Mouse (Mus musculus): Measurements from ENCODE around the gene Tns3. TPM values are rescaled to one million over a fixed set of nuclear protein-coding genes. Genes with fewer than 3 reads are reported as not detected.
A peak's percentile ranks its signal among the peaks of the same experiment; 100 is the strongest.

Gene Tns3
- polyA plus RNA-seq, 1 experiment from 2014 or later: 5.5 TPM

GRCm38 (mm10) chr11:8525463-8526145 is 138.7 kb downstream of the Tns3 start:
- no peak for ATAC-seq (ENCODE audit: low read depth)
- Histone ChIP-seq H3K27me3 (ENCODE audit: control insufficient read depth, insufficient read depth, low read length) (no peaks in the 10 kb centered on the region), H3K4me1 (ENCODE audit: control insufficient read depth, insufficient read depth, low read length) (no peaks in the 10 kb centered on the region; the same call in 1 of the 2 replicates), H3K9me3 (ENCODE audit: control insufficient read depth, low read length) (no peaks in the 10 kb centered on the region), H3K4me3 (ENCODE audit: low read depth, low read length) (no peak overlapping the region), H3K27ac (ENCODE audit: low read depth, low read length) (no peak overlapping the region), H3K4me2 (ENCODE audit: low read depth, low read length) (no peak overlapping the region), H3K9ac (replicated peaks; ENCODE audit: low read depth, low read length) (no peak overlapping the region), H3K36me3 (ENCODE audit: control insufficient read depth, insufficient read depth, low read length) (no peaks in the 10 kb centered on the region)
- WGBS: 75% methylated on average over 9 of the region's 9 CpGs

DNA sequence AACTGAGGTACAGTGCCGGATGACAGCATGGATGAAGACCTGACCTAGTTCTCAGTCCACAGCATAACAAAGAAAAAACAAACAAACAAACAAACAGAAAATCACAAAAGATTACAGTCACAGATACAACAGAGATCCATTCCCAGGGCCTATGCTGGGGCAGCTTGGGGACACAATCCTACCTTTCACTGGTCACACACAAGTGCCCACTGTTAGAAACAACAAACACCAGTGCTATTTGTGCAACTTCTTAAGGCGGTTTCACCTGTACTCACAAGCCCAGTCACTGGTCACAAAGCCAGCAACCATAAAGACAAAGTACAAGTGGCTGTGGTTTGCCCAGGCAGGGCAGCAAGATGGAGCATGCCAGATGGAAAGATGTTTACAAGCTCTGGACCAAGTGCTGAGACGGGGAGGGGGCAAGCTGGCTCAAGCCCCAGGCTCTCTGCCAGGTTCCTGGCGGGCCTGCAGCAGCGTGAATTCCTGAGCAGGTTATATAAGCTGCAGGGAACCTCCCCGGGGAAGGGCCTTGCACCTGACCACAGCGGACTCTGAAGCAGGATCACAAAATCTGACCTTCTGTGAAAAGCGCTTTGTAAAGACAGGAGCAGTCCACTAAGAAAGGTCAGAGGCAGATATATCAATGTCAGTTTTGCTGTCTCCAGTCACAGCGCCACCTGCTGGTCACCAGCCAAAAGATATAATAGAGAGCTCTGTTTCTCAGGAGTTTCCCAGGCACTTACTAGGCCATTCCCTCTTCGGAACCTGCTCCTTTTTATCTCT is 140.8 kb downstream of the Tns3 start:
- Histone ChIP-seq H3K9me3 (ENCODE audit: control insufficient read depth, low read length) (no peaks in the 10 kb centered on the region), H3K4me1 (ENCODE audit: control insufficient read depth, insufficient read depth, low read length) (no peaks in the 10 kb centered on the region; the same call in 1 of the 2 replicates), H3K27ac (ENCODE audit: low read depth, low read length) (peak overlapping the region; percentile 36; the same call in 1 of the 2 replicates), H3K4me2 (ENCODE audit: low read depth, low read length) (no peak overlapping the region), H3K4me3 (ENCODE audit: low read depth, low read length) (no peak overlapping the region), H3K36me3 (ENCODE audit: control insufficient read depth, insufficient read depth, low read length) (no peaks in the 10 kb centered on the region), H3K9ac (replicated peaks; ENCODE audit: low read depth, low read length) (no peak overlapping the region), H3K27me3 (ENCODE audit: control insufficient read depth, insufficient read depth, low read length) (no peaks in the 10 kb centered on the region)
- WGBS: 34% methylated on average over 10 of the region's 10 CpGs
- peak; percentile 80 for ATAC-seq (ENCODE audit: low read depth)

DNA sequence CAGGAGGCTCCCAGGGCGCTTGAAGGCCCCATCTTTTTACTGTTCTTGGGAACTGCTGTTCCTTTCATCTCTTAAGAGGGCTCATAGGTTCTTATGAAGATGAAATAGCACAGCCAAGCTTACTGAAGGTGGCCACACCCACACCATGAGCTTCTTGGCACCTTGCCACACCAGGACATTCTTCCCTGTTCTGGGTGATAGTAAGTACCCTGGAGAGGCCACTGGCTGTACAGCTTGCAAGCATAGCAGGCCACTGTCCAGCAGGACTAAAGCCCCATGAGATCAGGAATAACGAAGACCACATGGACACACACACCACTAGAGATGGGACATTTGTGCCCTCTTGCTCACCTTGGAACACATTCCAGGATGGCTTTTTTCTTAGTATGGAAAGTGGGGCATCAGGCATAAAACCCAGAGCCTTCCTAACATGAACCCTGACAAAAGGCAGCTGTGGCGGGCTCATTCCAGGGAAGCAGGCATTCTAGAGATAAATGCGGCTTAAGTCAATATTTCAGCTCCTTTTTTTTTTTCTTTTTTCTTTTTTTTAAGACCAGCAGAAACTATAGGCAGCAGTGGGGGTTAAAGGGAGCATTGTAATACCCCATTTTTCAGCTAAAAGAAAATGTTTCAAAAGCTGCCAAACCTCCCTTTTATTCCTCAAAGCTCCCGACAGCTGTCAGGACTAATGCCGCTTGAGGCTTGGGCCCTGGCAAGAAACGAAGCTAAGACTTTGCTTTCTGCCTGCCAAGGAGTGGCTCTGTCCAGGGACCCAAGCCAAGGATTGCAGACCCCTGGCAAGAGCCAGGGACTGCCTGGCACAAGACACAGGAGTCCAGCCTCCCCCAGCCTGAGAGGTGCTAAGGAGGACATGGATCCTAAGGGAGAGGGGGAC is 150.7 kb downstream of the Tns3 start:
- H3K27ac ChIP-seq (ENCODE audit: low read depth, low read length): no peak overlapping the region

DNA sequence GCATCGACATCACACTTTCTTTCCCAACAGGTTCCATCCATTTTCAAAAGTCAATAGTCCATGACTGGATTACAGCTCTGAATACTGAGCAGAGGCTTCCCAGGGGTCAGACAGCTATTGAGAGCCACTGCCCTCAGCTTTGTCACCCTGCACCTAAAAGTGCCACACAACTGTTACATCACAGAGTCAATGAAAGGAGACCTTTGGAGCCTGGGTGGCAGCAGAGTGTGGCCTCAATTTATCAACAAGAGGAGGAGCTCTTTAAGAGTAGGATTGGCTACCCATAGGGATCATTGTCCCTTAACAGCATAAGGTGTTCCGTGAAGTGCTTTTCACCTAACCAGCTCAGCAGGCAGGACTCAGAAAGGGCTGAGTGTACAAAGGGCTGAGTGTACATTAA is 154.0 kb downstream of the Tns3 start:
- 39% methylated on average over 2 of the region's 2 CpGs for WGBS

More for the DNA sequence above, 150.7 kb downstream of the Tns3 start:
- Histone ChIP-seq H3K4me3 (ENCODE audit: low read depth, low read length) (no peak overlapping the region), H3K36me3 (ENCODE audit: control insufficient read depth, insufficient read depth, low read length) (no peaks in the 10 kb centered on the region), H3K4me2 (ENCODE audit: low read depth, low read length) (no peak overlapping the region), H3K4me1 (ENCODE audit: control insufficient read depth, insufficient read depth, low read length) (peaks cover 5% of the 10 kb centered on the region; the same call in 1 of the 2 replicates), H3K9ac (replicated peaks; ENCODE audit: low read depth, low read length) (no peak overlapping the region), H3K9me3 (ENCODE audit: control insufficient read depth, low read length) (no peaks in the 10 kb centered on the region), H3K27me3 (ENCODE audit: control insufficient read depth, insufficient read depth, low read length) (no peaks in the 10 kb centered on the region)
- peak; percentile 47; the same call in 1 of the 2 replicates for ATAC-seq (ENCODE audit: low read depth)
- WGBS: 58% methylated on average over 7 of the region's 7 CpGs

DNA sequence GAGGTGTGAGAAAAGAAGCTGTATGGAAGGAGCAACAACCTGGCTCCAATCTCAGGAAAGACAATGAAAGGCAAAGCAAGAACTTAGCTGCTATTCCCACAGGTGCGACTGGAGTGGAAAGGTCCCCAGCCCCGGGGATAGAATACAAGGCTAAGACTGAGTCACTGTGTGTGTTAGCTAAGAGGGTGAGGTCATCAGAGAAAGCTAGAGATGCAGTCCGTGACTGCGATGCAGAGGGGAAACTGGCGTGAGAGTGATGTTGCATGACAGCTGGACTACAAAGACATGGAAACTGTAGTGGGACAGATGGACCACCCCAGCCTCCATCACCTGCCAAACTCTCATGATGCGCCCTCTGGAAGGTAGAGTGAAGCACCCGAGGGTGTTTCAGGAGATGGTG is 154.7 kb downstream of the Tns3 start:
- no peak for ATAC-seq (ENCODE audit: low read depth)
- Histone ChIP-seq H3K27ac (ENCODE audit: low read depth, low read length) (no peak overlapping the region), H3K4me1 (ENCODE audit: control insufficient read depth, insufficient read depth, low read length) (peaks cover 5% of the 10 kb centered on the region; the same call in 1 of the 2 replicates), H3K4me3 (ENCODE audit: low read depth, low read length) (no peak overlapping the region), H3K27me3 (ENCODE audit: control insufficient read depth, insufficient read depth, low read length) (no peaks in the 10 kb centered on the region), H3K36me3 (ENCODE audit: control insufficient read depth, insufficient read depth, low read length) (no peaks in the 10 kb centered on the region), H3K9ac (replicated peaks; ENCODE audit: low read depth, low read length) (no peak overlapping the region), H3K4me2 (ENCODE audit: low read depth, low read length) (no peak overlapping the region), H3K9me3 (ENCODE audit: control insufficient read depth, low read length) (no peaks in the 10 kb centered on the region)
- 90% methylated on average over 7 of the region's 7 CpGs for WGBS

More for the DNA sequence above, 154.0 kb downstream of the Tns3 start:
- Histone ChIP-seq H3K36me3 (ENCODE audit: control insufficient read depth, insufficient read depth, low read length) (no peaks in the 10 kb centered on the region), H3K27ac (ENCODE audit: low read depth, low read length) (no peak overlapping the region), H3K9me3 (ENCODE audit: control insufficient read depth, low read length) (no peaks in the 10 kb centered on the region), H3K9ac (replicated peaks; ENCODE audit: low read depth, low read length) (no peak overlapping the region), H3K4me2 (ENCODE audit: low read depth, low read length) (no peak overlapping the region), H3K27me3 (ENCODE audit: control insufficient read depth, insufficient read depth, low read length) (no peaks in the 10 kb centered on the region), H3K4me3 (ENCODE audit: low read depth, low read length) (no peak overlapping the region), H3K4me1 (ENCODE audit: control insufficient read depth, insufficient read depth, low read length) (peaks cover 5% of the 10 kb centered on the region; the same call in 1 of the 2 replicates)
- no peak for ATAC-seq (ENCODE audit: low read depth)

GRCm38 (mm10) chr11:8503735-8504134 is 160.6 kb downstream of the Tns3 start:
- Histone ChIP-seq H3K4me2 (ENCODE audit: low read depth, low read length) (no peak overlapping the region), H3K4me3 (ENCODE audit: low read depth, low read length) (no peak overlapping the region), H3K36me3 (ENCODE audit: control insufficient read depth, insufficient read depth, low read length) (no peaks in the 10 kb centered on the region), H3K9me3 (ENCODE audit: control insufficient read depth, low read length) (no peaks in the 10 kb centered on the region), H3K27ac (ENCODE audit: low read depth, low read length) (no peak overlapping the region), H3K27me3 (ENCODE audit: control insufficient read depth, insufficient read depth, low read length) (no peaks in the 10 kb centered on the region), H3K4me1 (ENCODE audit: control insufficient read depth, insufficient read depth, low read length) (no peaks in the 10 kb centered on the region), H3K9ac (replicated peaks; ENCODE audit: low read depth, low read length) (no peak overlapping the region)
- 30% methylated on average over 11 of the region's 11 CpGs for WGBS
- no peak for ATAC-seq (ENCODE audit: low read depth)

- ATAC-seq (ENCODE audit: low read depth): no peak
- no peak overlapping the region for H3K9ac ChIP-seq (replicated peaks; ENCODE audit: low read depth, low read length)
- no peak overlapping the region for H3K4me3 ChIP-seq (ENCODE audit: low read depth, low read length)
- H3K9me3 ChIP-seq (ENCODE audit: control insufficient read depth, low read length): no peaks in the 10 kb centered on the region
- no peaks in the 10 kb centered on the region for H3K27me3 ChIP-seq (ENCODE audit: control insufficient read depth, insufficient read depth, low read length)
- H3K36me3 ChIP-seq (ENCODE audit: control insufficient read depth, insufficient read depth, low read length): no peaks in the 10 kb centered on the region
- H3K4me2 ChIP-seq (ENCODE audit: low read depth, low read length): no peak overlapping the region
- H3K27ac ChIP-seq (ENCODE audit: low read depth, low read length): no peak overlapping the region
- H3K4me1 ChIP-seq (ENCODE audit: control insufficient read depth, insufficient read depth, low read length): peaks cover 4% of the 10 kb centered on the region; the same call in 1 of the 2 replicates
- 87% methylated on average over 6 of the region's 6 CpGs for WGBS
These were observed 163.5 kb downstream of the Tns3 start for GRCm38 (mm10) chr11:8500855-8501254.

DNA sequence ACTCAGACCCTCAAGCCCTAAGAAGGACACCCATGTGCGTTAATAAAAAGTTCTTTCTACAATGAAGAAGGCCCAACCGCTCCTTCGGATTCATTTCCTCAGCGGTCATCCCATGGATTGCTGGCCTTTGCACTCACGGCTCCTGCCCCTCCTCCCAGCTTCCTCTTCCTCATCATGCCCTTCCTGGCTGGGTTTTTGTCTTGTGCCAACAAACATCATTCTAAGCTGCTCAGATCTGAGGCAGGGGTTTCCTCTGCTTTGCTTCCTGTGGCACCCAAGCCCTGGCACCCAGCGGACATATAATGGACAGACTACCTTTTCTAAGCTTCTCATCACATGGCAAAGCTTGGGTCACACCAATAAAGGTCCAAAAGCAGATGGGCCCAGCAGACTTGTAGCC is 167.2 kb downstream of the Tns3 start:
- 90% methylated on average over 6 of the region's 6 CpGs for WGBS
- Histone ChIP-seq H3K27me3 (ENCODE audit: control insufficient read depth, insufficient read depth, low read length) (no peaks in the 10 kb centered on the region), H3K36me3 (ENCODE audit: control insufficient read depth, insufficient read depth, low read length) (no peaks in the 10 kb centered on the region), H3K4me1 (ENCODE audit: control insufficient read depth, insufficient read depth, low read length) (peaks cover 4% of the 10 kb centered on the region; the same call in 1 of the 2 replicates), H3K4me2 (ENCODE audit: low read depth, low read length) (no peak overlapping the region), H3K27ac (ENCODE audit: low read depth, low read length) (no peak overlapping the region; the same call in 1 of the 2 replicates), H3K9ac (replicated peaks; ENCODE audit: low read depth, low read length) (no peak overlapping the region), H3K9me3 (ENCODE audit: control insufficient read depth, low read length) (no peaks in the 10 kb centered on the region), H3K4me3 (ENCODE audit: low read depth, low read length) (no peak overlapping the region)
- no peak for ATAC-seq (ENCODE audit: low read depth)

Measured in neural tube, embryonic 14.5 days (tissue).